Mouse (Mus musculus): Measurements from ENCODE around the gene Snx9.

DNA sequence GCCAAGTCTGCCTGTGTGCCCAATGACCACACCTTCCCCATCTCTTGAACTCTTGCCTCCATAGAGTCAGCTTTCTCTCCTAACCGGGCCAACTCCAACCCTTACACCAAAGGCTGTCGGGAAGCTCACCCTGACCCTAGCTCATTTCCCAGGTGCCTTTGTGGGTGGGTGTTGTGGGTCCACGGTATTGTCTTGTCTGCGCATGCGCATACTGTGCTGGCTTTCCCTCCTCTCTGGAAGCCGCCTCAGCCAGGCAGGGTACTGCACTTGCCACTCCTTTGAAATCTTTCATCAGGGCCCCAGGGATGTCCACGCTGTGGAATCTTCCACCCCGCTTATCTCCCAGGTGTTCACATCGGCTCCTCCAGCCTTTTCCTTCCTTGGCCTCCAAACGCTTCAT, 117.5 kb downstream of the Snx9 start:
- TF ChIP-seq TAL1 (IDR thresholded peaks at IDR 0.05; ENCODE audit: low read length) (no peak), GATA1 (IDR thresholded peaks at IDR 0.05; ENCODE audit: low read length) (no peak)

Measured in erythroblast, embryonic 14.5 days (primary cell).